Mouse (Mus musculus) hindbrain, embryonic 13.5 days (tissue): ENCODE results near the gene Adgrg7. TPM values are rescaled to one million over a fixed set of nuclear protein-coding genes. Genes with fewer than 3 reads are reported as not detected.
A peak's percentile ranks its signal among the peaks of the same experiment; 100 is the strongest.

ENCODE experiments used
- ATAC-seq: fragments of 200-750 bp; cut with Nextera tagmentation; 2 replicates; pipeline ENCODE4 v1.8.0; 2017; ENCODE audit warnings: moderate TSS enrichment; ENCODE audit not compliant: low FRiP score
- H3K27ac ChIP-seq: fragments of 300-500 bp; sonication (generic); 2 replicates; pipeline ENCODE4 v1.5.1; 2015; ENCODE audit warnings: inconsistent platforms, mild to moderate bottlenecking, moderate library complexity
- H3K27me3 ChIP-seq: fragments of 300-500 bp; sonication (generic); 2 replicates; pipeline ENCODE4 v1.6.1; 2015; ENCODE audit warnings: mild to moderate bottlenecking, inconsistent platforms
- H3K36me3 ChIP-seq: fragments of 300-500 bp; sonication (generic); 2 replicates; pipeline ENCODE4 v1.6.1; 2015; ENCODE audit warnings: mild to moderate bottlenecking, inconsistent platforms
- H3K4me1 ChIP-seq: fragments of 300-500 bp; sonication (generic); replicated peaks from 2 replicates; pipeline ENCODE4 v1.6.1; 2015; ENCODE audit warnings: inconsistent platforms
- H3K4me2 ChIP-seq: fragments of 300-500 bp; sonication (generic); 2 replicates; pipeline ENCODE4 v1.6.1; 2015; ENCODE audit warnings: inconsistent platforms, mild to moderate bottlenecking, moderate library complexity
- H3K4me3 ChIP-seq: fragments of 300-500 bp; sonication (generic); 2 replicates; pipeline ENCODE4 v1.5.1; 2015; ENCODE audit warnings: mild to moderate bottlenecking, inconsistent platforms
- H3K9ac ChIP-seq: fragments of 300-500 bp; sonication (generic); 2 replicates; pipeline ENCODE4 v1.6.1; 2015; ENCODE audit warnings: mild to moderate bottlenecking, inconsistent platforms
- H3K9me3 ChIP-seq: fragments of 300-500 bp; sonication (generic); 2 replicates; pipeline ENCODE4 v1.6.1; 2016; ENCODE audit warnings: inconsistent platforms
- WGBS: fragments of 180-500 bp; shearing (Covaris S2); methylation state at CpG from one replicate; pipeline ENCODE4 v1.1.7; 2015; 5-methylcytosine and 5-hydroxymethylcytosine counted together
- polyA plus RNA-seq: library from polyadenylated mRNA; unstranded; fragments of >200 nt; fragmentation: Nextera tagmentation; extraction: Ambion mirVana; gene quantifications from 2 replicates; pipeline ENCODE4 v1.2.1, GENCODE M21; 2015

Adgrg7 gene
- polyA plus RNA-seq, 1 experiment from 2014 or later, result not detected

- ATAC-seq, result no peak
- no peaks in the 10 kb centered on the region for H3K4me1 ChIP-seq
- no peak overlapping the region for H3K4me2 ChIP-seq
- H3K4me3 ChIP-seq, result no peak overlapping the region
- no peaks in the 10 kb centered on the region for H3K9me3 ChIP-seq
- peaks cover 36% of the 10 kb centered on the region for H3K36me3 ChIP-seq
- H3K27ac ChIP-seq, result no peak overlapping the region
- no peak overlapping the region for H3K9ac ChIP-seq
- WGBS, result 40% methylated on average over 2 of the region's 2 CpGs
- H3K27me3 ChIP-seq, result no peaks in the 10 kb centered on the region
Observed at GRCm38 (mm10) chr16:56696448-56696847, 99.2 kb downstream of the Adgrg7 start.

DNA sequence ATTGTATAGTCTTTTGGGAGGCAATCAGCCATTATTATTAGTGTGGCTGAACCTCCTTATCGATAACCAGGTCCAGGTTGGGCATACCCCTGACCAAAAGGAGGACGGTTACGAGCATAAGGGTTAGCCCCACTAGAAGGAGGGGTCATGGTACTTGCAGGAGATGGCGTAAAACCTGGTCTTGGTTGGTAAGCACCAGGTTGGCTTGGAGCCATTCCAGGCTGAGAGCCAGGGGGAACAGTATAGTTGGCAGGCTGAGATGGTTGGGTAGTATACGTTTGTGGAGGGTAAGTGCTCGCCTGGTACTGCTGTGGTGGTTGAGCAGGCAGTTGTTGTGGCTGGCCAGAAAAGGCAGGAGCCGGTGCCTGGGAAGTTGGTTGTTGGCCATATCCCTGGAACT lies 104.9 kb downstream of the Adgrg7 start:
- no peaks in the 10 kb centered on the region for H3K9me3 ChIP-seq
- no peaks in the 10 kb centered on the region for H3K27me3 ChIP-seq
- H3K4me2 ChIP-seq, result no peak overlapping the region
- no peak overlapping the region for H3K9ac ChIP-seq
- WGBS, result 94% methylated on average over 7 of the region's 7 CpGs
- no peak overlapping the region for H3K27ac ChIP-seq
- H3K4me1 ChIP-seq, result no peaks in the 10 kb centered on the region
- no peak for ATAC-seq
- no peak overlapping the region for H3K4me3 ChIP-seq
- H3K36me3 ChIP-seq, result peaks cover 39% of the 10 kb centered on the region

DNA sequence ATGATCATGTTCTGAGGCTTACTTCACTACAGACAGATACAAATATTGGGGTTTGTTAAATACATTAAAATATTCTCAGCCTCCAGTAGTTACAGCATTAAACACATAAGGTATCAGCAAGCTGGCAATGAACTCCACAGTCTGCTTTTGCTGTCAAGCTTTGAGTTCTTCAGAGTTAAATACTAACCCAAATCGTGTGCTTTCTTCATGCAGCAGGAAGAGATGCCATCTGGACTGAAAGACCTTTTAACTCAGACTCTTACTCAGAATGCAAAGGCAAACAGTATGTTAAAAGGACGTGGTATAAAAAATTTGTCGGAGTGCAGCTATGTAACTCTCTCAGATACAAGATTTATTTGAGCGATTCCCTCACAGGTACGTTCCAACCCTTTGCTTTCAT lies 108.9 kb downstream of the Adgrg7 start:
- 96% methylated on average over 5 of the region's 5 CpGs for WGBS
- H3K4me3 ChIP-seq, result no peak overlapping the region
- H3K4me1 ChIP-seq, result no peaks in the 10 kb centered on the region
- no peak overlapping the region for H3K27ac ChIP-seq
- no peaks in the 10 kb centered on the region for H3K27me3 ChIP-seq
- H3K36me3 ChIP-seq, result peaks cover 48% of the 10 kb centered on the region
- H3K9me3 ChIP-seq, result no peaks in the 10 kb centered on the region
- H3K9ac ChIP-seq, result no peak overlapping the region
- no peak for ATAC-seq
- H3K4me2 ChIP-seq, result no peak overlapping the region

GRCm38 (mm10) chr16:56681010-56681645 lies 114.5 kb downstream of the Adgrg7 start:
- Histone ChIP-seq H3K4me1 (no peaks in the 10 kb centered on the region), H3K9ac (no peak overlapping the region), H3K27me3 (no peaks in the 10 kb centered on the region), H3K4me3 (no peak overlapping the region), H3K4me2 (no peak overlapping the region), H3K27ac (no peak overlapping the region), H3K36me3 (peaks cover 23% of the 10 kb centered on the region), H3K9me3 (no peaks in the 10 kb centered on the region)
- WGBS, result 81% methylated on average over 8 of the region's 8 CpGs
- no peak for ATAC-seq

DNA sequence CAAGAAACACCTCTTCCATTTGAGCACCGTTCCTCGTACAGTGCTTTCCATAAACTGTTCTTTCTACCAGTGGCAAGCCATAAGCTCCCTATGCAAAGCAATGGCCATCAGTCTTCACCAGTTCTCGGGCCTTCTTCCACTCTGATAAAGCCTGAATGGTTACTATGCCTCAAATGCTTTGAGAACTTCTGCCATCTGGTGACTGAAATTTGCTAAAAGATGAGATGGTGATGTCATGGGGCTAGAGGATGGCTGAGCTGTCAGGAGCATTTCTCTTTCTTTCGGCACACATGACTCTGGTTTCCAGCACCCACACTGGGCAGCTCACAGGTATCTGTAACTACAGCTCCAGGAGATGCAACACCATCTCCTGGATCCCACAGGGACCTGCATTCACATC lies 118.5 kb downstream of the Adgrg7 start:
- no peak overlapping the region for H3K4me2 ChIP-seq
- no peaks in the 10 kb centered on the region for H3K9me3 ChIP-seq
- H3K27ac ChIP-seq, result no peak overlapping the region
- no peaks in the 10 kb centered on the region for H3K4me1 ChIP-seq
- peak; percentile 49; the same call in 1 of the 2 replicates for ATAC-seq
- no peak overlapping the region for H3K9ac ChIP-seq
- 71% methylated on average over 4 of the region's 4 CpGs for WGBS
- H3K4me3 ChIP-seq, result no peak overlapping the region
- no peaks in the 10 kb centered on the region for H3K27me3 ChIP-seq
- H3K36me3 ChIP-seq, result no peaks in the 10 kb centered on the region

Other genes with a start within 250 kb of the Adgrg7 start
- 153 and 157 TPM in 2 replicates for gene Tfg, start 78.4 kb downstream of the Adgrg7 start, polyA plus RNA-seq
- gene Tmem45a, start 90.3 kb upstream of the Adgrg7 start, polyA plus RNA-seq, result 6.1 and 9.0 TPM in 2 replicates
- gene Lnp1, start 132.2 kb upstream of the Adgrg7 start, polyA plus RNA-seq, result 0.44 TPM in 1 of 2 replicates, not detected in the other